ENCODE assay signal across 15 mouse cellular contexts in genomic region chr7:67523400-67523799, GRCm38 (mm10).
"Had no signal": no experiment of that assay in that cellular context is flagged by ENCODE, and none has a peak within 500 bp of the region (broad histone marks: within the 10 kb centered on the region; RNA-seq: fewer than 3 reads in every experiment).

No protein-coding gene starts in this region.

- H3K4me3 ChIP-seq: limb, embryonic 15.5 days; midbrain, embryonic 15.5 days had no signal

- DNase-seq: kidney, adult 18-20 months; kidney, adult 9 months; kidney, postnatal 14 days; kidney, postnatal 4 days; liver, postnatal 0 days; lung, embryonic 14.5 days; thymus, adult 2 months; thymus, postnatal 25 days had no signal

- ATAC-seq: liver, postnatal 0 days; lung, postnatal 0 days; midbrain, embryonic 15.5 days had no signal

- H3K9ac ChIP-seq: limb, embryonic 15.5 days; liver, embryonic 14.5 days; liver, postnatal 0 days; lung, embryonic 14.5 days; midbrain, embryonic 15.5 days had no signal

- H3K36me3 ChIP-seq: limb, embryonic 15.5 days; midbrain, embryonic 15.5 days had no signal

- H3K27me3 ChIP-seq: limb, embryonic 15.5 days; midbrain, embryonic 15.5 days had no signal

- H3K27ac ChIP-seq: limb, embryonic 15.5 days; liver, embryonic 14.5 days; macrophage; midbrain, embryonic 15.5 days; stomach, postnatal 0 days had no signal

- H3K4me2 ChIP-seq: limb, embryonic 15.5 days; liver, embryonic 11.5 days; lung, embryonic 14.5 days; midbrain, embryonic 15.5 days had no signal

- H3K9me3 ChIP-seq: limb, embryonic 15.5 days; midbrain, embryonic 15.5 days had no signal
